Mouse (Mus musculus): ENCODE data around the gene Syt16. TPM values are rescaled to one million over a fixed set of nuclear protein-coding genes. Genes with fewer than 3 reads are reported as not detected.

Syt16 gene
- polyA plus RNA-seq, 1 experiment from 2014 or later: 0.57 TPM

DNA sequence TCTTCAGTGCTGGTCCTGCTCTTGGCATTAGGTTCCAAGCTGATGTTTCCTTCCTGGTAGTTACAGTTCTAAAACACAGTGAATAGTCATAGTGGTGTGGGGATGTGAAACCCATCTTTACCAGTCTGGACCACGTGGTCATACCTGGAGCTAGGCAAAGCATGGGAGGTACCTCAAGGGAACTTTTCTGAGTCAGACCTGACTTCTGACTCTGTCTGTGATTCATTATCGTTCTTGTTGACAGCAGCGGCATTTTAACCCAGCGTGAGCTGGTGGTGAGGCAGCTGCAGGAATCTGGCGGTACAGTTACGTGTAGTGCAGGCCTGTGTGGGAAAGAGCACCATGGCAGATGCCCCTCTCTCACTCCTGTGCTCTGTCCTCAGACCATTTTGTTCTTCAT is 22.9 kb upstream of the Syt16 start:
- ATAC-seq (ENCODE audit: extremely low read depth, insufficient number of reproducible peaks, low FRiP score, low TSS enrichment): no peak
- no peaks in the 10 kb centered on the region for H3K27me3 ChIP-seq (replicated peaks)
- peaks cover 14% of the 10 kb centered on the region for H3K9me3 ChIP-seq
- peaks cover 89% of the 10 kb centered on the region for H3K36me3 ChIP-seq
- H3K4me2 ChIP-seq: no peak overlapping the region
- WGBS: 74% methylated on average over 6 of the region's 6 CpGs
- no peaks in the 10 kb centered on the region for H3K4me1 ChIP-seq
- H3K9ac ChIP-seq: no peak overlapping the region
- no peak overlapping the region for H3K4me3 ChIP-seq
- no peak overlapping the region for H3K27ac ChIP-seq (replicated peaks)

DNA sequence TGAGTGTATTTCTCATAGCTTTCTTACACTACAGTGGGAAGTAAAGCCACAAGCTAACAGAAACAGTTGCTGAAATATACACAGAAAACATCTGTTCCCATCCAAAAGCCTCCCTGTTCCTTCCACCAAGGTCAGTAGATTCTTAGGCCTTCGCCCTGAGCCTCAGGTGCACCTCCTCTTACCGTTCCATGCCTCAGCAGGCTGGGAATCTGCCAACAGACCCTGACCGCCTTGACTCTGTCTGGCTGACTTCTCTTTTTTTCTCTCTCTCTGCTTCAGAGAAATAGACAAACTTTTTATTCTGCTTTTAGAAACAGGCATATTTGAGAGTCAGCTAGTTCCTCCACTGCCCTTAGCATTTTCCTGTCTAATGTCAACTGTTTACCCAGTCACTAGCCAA is 19.3 kb upstream of the Syt16 start:
- H3K36me3 ChIP-seq: peaks cover 80% of the 10 kb centered on the region
- H3K27ac ChIP-seq (replicated peaks): no peak overlapping the region
- 88% methylated on average over 3 of the region's 3 CpGs for WGBS
- ATAC-seq (ENCODE audit: extremely low read depth, insufficient number of reproducible peaks, low FRiP score, low TSS enrichment): no peak
- H3K9ac ChIP-seq: no peak overlapping the region
- peaks cover 8% of the 10 kb centered on the region for H3K4me1 ChIP-seq
- H3K4me3 ChIP-seq: no peak overlapping the region
- H3K27me3 ChIP-seq (replicated peaks): no peaks in the 10 kb centered on the region
- H3K9me3 ChIP-seq: no peaks in the 10 kb centered on the region
- no peak overlapping the region for H3K4me2 ChIP-seq

DNA sequence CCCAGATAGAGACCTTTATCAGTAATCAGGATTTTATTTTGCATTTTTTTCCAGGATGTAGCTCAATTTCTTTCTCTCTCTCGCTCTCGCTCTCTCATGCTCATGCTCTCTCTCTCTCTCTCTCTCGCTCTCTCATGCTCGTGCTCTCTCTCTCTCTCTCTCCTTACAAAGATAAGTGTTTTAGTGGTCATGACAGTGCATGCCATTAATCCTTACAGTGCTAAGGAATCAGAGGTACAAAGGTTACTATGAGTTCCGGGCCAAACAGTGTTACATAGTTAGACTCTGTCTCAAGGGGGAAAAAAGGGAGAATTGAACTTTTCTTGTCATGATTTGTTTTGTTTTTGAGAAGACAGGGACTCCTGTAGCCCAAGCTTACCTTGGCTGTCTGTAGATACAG is 17.8 kb upstream of the Syt16 start:
- 88% methylated on average over 5 of the region's 5 CpGs for WGBS
- Histone ChIP-seq H3K9ac (no peak overlapping the region), H3K4me1 (peaks cover 8% of the 10 kb centered on the region), H3K27me3 (replicated peaks) (no peaks in the 10 kb centered on the region), H3K4me3 (no peak overlapping the region), H3K36me3 (peaks cover 81% of the 10 kb centered on the region), H3K4me2 (no peak overlapping the region), H3K9me3 (no peaks in the 10 kb centered on the region), H3K27ac (replicated peaks) (no peak overlapping the region)
- no peak for ATAC-seq (ENCODE audit: extremely low read depth, insufficient number of reproducible peaks, low FRiP score, low TSS enrichment)

DNA sequence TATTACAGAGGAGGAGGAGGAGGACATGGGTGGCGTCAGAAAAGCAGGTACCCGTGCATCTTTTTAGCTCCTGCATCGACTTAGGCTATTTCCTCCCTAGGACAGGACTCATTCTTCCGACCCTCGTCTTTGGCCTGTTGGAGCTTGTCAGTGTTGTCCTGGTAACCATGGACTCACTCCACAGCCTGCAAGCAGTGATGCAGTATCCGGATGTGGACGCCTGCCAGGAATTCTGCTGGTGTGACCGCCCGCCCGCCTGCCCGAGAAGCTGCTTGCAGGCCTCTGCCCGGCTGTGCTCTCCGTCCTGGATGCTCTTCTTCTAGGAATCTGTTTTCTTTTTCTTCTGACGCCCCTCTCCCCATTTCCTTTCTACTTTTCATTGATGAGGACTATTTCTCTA is 14.9 kb upstream of the Syt16 start:
- Histone ChIP-seq H3K9me3 (no peaks in the 10 kb centered on the region), H3K27ac (replicated peaks) (no peak overlapping the region), H3K9ac (no peak overlapping the region), H3K27me3 (replicated peaks) (no peaks in the 10 kb centered on the region), H3K4me3 (no peak overlapping the region), H3K36me3 (peaks cover 81% of the 10 kb centered on the region), H3K4me2 (no peak overlapping the region), H3K4me1 (peaks cover 8% of the 10 kb centered on the region)
- WGBS: 42% methylated on average over 14 of the region's 14 CpGs
- ATAC-seq (ENCODE audit: extremely low read depth, insufficient number of reproducible peaks, low FRiP score, low TSS enrichment): peak; percentile 68; the same call in 1 of the 2 replicates

DNA sequence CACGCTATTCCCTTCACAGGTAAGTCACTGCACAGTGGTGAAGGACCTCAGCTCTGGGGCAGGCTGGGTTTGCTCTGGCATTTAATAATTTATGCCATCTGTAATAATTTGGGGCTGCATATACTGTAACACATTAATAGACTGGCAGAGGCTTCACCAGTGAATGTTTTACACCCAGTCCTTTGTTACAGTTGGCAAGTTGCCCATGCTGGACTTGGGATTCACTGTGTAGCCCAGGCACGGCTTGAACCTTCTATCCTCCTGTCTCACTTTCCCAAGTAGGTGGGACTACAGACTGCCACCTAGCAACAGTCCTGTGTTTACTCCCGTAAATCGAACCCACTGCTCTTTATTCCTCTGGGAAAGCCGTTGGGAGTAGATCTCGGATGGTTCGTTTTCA is 11.2 kb upstream of the Syt16 start:
- no peak overlapping the region for H3K9ac ChIP-seq
- ATAC-seq (ENCODE audit: extremely low read depth, insufficient number of reproducible peaks, low FRiP score, low TSS enrichment): no peak
- H3K4me1 ChIP-seq: peaks cover 19% of the 10 kb centered on the region
- H3K36me3 ChIP-seq: peaks cover 48% of the 10 kb centered on the region
- 80% methylated on average over 7 of the region's 7 CpGs for WGBS
- H3K27me3 ChIP-seq (replicated peaks): no peaks in the 10 kb centered on the region
- no peaks in the 10 kb centered on the region for H3K9me3 ChIP-seq
- H3K4me2 ChIP-seq: no peak overlapping the region
- no peak overlapping the region for H3K27ac ChIP-seq (replicated peaks)
- no peak overlapping the region for H3K4me3 ChIP-seq

DNA sequence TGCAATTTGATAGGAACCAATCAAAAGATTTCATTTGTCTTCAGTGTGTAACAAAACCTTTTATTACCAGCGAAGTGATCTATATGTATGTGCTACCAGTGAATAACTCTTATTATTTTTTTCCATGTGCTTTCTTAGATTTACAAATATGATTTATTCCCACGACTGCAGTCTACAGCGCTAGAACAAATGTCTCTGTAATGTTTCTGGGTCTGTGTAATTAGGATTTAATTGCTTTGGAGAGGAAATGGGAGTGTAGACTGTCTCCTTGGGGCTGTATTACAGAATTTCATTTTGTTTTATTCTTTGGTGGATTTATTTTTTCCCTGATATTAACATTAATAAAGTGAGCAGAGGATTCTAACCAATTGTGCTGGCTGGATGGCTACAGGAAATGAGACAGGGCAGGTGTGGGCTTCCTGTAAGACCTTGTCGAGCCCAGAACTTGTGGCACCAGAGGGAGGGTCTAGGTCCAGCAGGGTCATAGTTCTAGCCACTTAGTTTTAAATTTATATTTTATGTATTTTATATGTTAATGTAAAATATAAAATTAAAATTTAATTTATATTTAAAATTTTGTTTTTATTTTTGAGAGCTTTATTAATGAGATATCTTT is 9.0 kb upstream of the Syt16 start:
- Histone ChIP-seq H3K27ac (replicated peaks) (no peak overlapping the region), H3K9ac (no peak overlapping the region), H3K9me3 (no peaks in the 10 kb centered on the region), H3K4me2 (no peak overlapping the region), H3K4me1 (peaks cover 10% of the 10 kb centered on the region; the same call in 1 of the 2 replicates), H3K27me3 (replicated peaks) (no peaks in the 10 kb centered on the region), H3K36me3 (peaks cover 35% of the 10 kb centered on the region), H3K4me3 (no peak overlapping the region)
- no peak for ATAC-seq (ENCODE audit: extremely low read depth, insufficient number of reproducible peaks, low FRiP score, low TSS enrichment)
- WGBS: 83% methylated on average over 4 of the region's 4 CpGs

DNA sequence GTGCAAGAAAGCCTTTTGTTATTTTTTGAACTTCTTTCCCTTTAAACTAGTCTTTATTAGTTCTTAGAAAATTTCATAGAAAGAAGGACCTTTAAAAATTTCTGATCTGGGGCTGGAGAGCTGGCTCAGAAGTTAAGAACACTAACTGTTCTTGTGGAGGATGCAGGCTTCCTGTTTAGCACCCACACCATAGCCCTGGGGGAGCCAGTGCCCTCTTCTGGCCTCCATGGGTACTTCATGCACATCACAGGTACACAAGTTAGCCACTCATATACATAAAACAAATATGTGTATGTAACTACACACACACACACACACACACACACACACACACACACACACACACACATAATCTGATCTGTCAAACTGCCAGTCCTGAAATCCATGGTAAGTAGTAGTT is 7.9 kb upstream of the Syt16 start:
- H3K27me3 ChIP-seq (replicated peaks): no peaks in the 10 kb centered on the region
- H3K27ac ChIP-seq (replicated peaks): no peak overlapping the region
- H3K9me3 ChIP-seq: no peaks in the 10 kb centered on the region
- no peak overlapping the region for H3K4me2 ChIP-seq
- ATAC-seq (ENCODE audit: extremely low read depth, insufficient number of reproducible peaks, low FRiP score, low TSS enrichment): no peak
- H3K4me1 ChIP-seq: peaks cover 10% of the 10 kb centered on the region; the same call in 1 of the 2 replicates
- H3K4me3 ChIP-seq: no peak overlapping the region
- peaks cover 26% of the 10 kb centered on the region for H3K36me3 ChIP-seq
- H3K9ac ChIP-seq: no peak overlapping the region

DNA sequence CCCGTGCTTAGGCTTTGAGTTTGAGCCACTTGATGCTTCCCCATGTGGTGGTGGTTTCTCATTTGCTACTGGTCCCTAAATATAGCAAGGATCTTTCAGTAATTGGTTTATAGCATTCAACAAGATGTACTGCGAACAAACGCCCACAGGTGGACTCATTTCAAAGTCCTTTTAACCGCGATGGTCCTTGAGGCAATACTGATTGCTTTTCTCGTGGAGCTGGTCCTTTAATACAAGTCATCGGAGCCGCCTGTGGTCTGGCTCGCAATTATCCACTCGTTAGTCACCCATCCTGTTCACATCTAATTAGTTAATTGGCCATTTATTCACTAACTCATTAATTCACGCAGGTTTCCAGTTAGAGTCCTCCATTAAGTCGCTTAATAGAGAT is 560 bp upstream of the Syt16 start:
- Histone ChIP-seq H3K27ac (replicated peaks) (no peak overlapping the region), H3K9ac (no peak overlapping the region), H3K9me3 (no peaks in the 10 kb centered on the region), H3K4me2 (peak overlapping the region; percentile 97), H3K27me3 (replicated peaks) (peaks cover 56% of the 10 kb centered on the region), H3K4me1 (0 out of 2 replicates have a peak, but pooled peaks cover 3% of the 10 kb centered on the region), H3K36me3 (no peaks in the 10 kb centered on the region), H3K4me3 (peak overlapping the region; percentile 70)
- ATAC-seq (ENCODE audit: extremely low read depth, insufficient number of reproducible peaks, low FRiP score, low TSS enrichment): no peak
- 53% methylated on average over 12 of the region's 12 CpGs for WGBS

DNA sequence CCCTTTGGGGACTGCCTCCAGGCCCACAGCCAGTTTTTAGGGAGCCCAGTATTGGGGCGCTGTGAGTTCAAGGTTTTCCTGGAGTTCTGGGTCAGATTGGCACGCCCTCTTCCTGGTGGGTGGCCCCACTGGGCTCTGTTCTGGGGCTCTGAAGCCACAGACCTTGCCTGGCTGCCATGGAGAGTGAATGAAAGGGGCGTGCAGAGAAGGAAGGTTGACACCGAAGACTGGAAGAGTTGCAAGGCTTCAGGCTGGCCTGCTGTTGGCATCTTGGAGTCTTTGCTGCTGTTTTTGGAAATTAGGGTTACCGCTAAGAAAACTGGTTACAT is 631 bp downstream of the Syt16 start:
- 0 out of 2 replicates have a peak, but pooled peaks cover 3% of the 10 kb centered on the region for H3K4me1 ChIP-seq
- H3K9me3 ChIP-seq: no peaks in the 10 kb centered on the region
- peaks cover 56% of the 10 kb centered on the region for H3K27me3 ChIP-seq (replicated peaks)
- H3K4me2 ChIP-seq: peak overlapping the region; percentile 97
- peak overlapping the region; percentile 81 for H3K9ac ChIP-seq
- H3K36me3 ChIP-seq: no peaks in the 10 kb centered on the region
- H3K27ac ChIP-seq (replicated peaks): no peak overlapping the region
- peak overlapping the region; percentile 70 for H3K4me3 ChIP-seq
- ATAC-seq (ENCODE audit: extremely low read depth, insufficient number of reproducible peaks, low FRiP score, low TSS enrichment): no peak
- 41% methylated on average over 5 of the region's 5 CpGs for WGBS

DNA sequence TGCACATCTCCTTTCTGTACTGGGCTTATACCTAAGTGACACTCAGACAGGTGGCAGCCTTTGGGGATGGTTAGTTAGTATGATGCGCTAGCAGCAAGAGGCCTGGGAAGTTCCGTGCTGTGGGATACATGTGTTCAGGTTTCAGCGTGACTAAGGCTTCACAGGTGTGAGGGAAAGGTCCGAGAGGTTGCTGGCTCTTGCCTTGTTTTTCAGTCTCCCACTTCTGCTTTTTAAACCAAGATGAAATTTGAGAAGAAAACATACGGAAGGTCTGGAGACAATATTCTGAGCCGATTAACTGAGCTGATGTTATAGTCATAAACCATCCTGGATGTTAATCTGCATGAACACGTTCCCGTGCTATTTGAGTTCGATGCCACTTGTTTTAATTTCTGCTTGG is 5.0 kb downstream of the Syt16 start:
- Histone ChIP-seq H3K27ac (replicated peaks) (no peak overlapping the region), H3K4me3 (no peak overlapping the region), H3K4me1 (no peaks in the 10 kb centered on the region), H3K9me3 (no peaks in the 10 kb centered on the region), H3K27me3 (replicated peaks) (peaks cover 33% of the 10 kb centered on the region), H3K4me2 (no peak overlapping the region), H3K36me3 (no peaks in the 10 kb centered on the region), H3K9ac (no peak overlapping the region)
- ATAC-seq (ENCODE audit: extremely low read depth, insufficient number of reproducible peaks, low FRiP score, low TSS enrichment): no peak
- WGBS: 83% methylated on average over 9 of the region's 9 CpGs

DNA sequence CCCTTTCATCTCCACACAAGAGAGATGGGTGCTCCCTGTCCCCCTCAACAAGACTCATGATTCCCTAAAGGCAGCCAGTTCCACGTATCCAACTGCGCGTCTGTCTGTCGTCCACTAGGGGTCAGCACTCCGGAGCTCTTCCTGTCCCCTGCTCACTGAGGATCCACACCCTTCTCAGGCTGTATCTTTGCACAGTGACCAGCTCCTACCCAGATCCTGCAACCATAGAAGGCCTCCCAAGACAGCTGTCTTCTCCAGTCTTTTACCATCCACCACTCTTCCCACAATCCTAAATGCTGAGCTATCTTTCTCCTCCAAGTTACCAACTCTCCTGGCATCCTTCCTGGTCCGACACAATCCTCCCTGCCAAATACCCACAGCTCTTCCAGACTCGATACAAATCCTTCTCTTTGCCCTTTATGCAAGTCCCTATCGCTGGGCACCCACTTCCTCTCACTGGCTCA is 12.0 kb downstream of the Syt16 start:
- H3K27me3 ChIP-seq (replicated peaks): peaks cover 3% of the 10 kb centered on the region; the same call in 1 of the 2 replicates
- peaks cover 4% of the 10 kb centered on the region for H3K4me1 ChIP-seq
- H3K36me3 ChIP-seq: no peaks in the 10 kb centered on the region
- 22% methylated on average over 8 of the region's 8 CpGs for WGBS
- no peak overlapping the region for H3K27ac ChIP-seq (replicated peaks)
- H3K4me2 ChIP-seq: no peak overlapping the region
- ATAC-seq (ENCODE audit: extremely low read depth, insufficient number of reproducible peaks, low FRiP score, low TSS enrichment): no peak
- H3K4me3 ChIP-seq: no peak overlapping the region
- H3K9ac ChIP-seq: no peak overlapping the region
- H3K9me3 ChIP-seq: no peaks in the 10 kb centered on the region

DNA sequence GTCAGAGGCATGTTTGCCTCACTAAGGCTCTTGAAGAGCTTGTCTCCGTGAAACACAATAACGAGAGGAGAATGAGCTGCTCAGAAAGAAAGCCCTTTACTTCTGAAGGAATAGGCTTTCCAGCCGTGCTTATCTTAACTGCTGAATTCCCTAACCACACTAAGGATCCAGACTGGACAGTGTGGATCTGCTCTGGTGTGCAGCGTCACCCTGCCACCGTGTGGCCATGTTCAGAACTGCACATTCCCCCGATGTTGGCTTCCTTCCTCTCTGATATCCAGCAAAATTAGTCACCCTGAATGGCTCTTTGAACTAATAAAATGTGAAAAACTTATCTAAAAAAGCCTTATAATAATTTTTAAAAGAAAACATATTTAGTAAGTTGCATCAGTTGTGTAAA is 16.3 kb downstream of the Syt16 start:
- 0% methylated on average over 6 of the region's 6 CpGs for WGBS
- no peak for ATAC-seq (ENCODE audit: extremely low read depth, insufficient number of reproducible peaks, low FRiP score, low TSS enrichment)
- peak overlapping the region; percentile 42 for H3K4me3 ChIP-seq

More for the DNA sequence above, 16.3 kb downstream of the Syt16 start:
- no peaks in the 10 kb centered on the region for H3K36me3 ChIP-seq
- peaks cover 7% of the 10 kb centered on the region for H3K4me1 ChIP-seq
- peak overlapping the region; percentile 71 for H3K4me2 ChIP-seq
- H3K27me3 ChIP-seq (replicated peaks): no peaks in the 10 kb centered on the region
- no peak overlapping the region for H3K27ac ChIP-seq (replicated peaks)
- H3K9me3 ChIP-seq: no peaks in the 10 kb centered on the region
- peak overlapping the region; percentile 65 for H3K9ac ChIP-seq
